Mouse (Mus musculus): ENCODE measurements at regions not wholly inside any gene's neighbourhood (a gene's known extent, or its start where the extent isn't known, plus 50 kb on each side); places are given as distances from the start of the nearest gene placed in this dataset.

GRCm38 (mm10) chr5:58497326-58497725 is 779.6 kb downstream of the Pcdh7 start:
- DNase-seq (ENCODE audit: low read depth), result no peak

GRCm38 (mm10) chr5:58531601-58532000 is 813.8 kb downstream of the Pcdh7 start:
- DNase-seq (ENCODE audit: low read depth), result no peak

- no peak for DNase-seq (ENCODE audit: low read depth)
These were observed 839.0 kb downstream of the Pcdh7 start for GRCm38 (mm10) chr5:58556770-58557169.

GRCm38 (mm10) chr5:58559816-58560215 is 842.0 kb downstream of the Pcdh7 start:
- DNase-seq (ENCODE audit: low read depth), result no peak

GRCm38 (mm10) chr5:58599876-58600275 is 882.1 kb downstream of the Pcdh7 start:
- DNase-seq (ENCODE audit: low read depth), result peak; percentile 11

- no peak for DNase-seq (ENCODE audit: low read depth)
These were observed 903.8 kb downstream of the Pcdh7 start for GRCm38 (mm10) chr5:58621527-58621926.
